Mouse (Mus musculus) cortical plate, adult 2 months (tissue): Measurements from ENCODE around the gene Ube4b.

Source experiments
- CTCF ChIP-seq: fragments of 200-500 bp; IDR thresholded peaks from 2 replicates; pipeline ENCODE4 v1.5.1; 2011; ENCODE audit warnings: mild to moderate bottlenecking, control low read depth, low read length; ENCODE audit not compliant: insufficient read depth; ENCODE audit errors: extremely low read depth
- POLR2A ChIP-seq: fragments of 200-500 bp; IDR thresholded peaks from 2 replicates; pipeline ENCODE4 v1.6.1; 2011; ENCODE audit warnings: mild to moderate bottlenecking, low read length, control low read depth; ENCODE audit not compliant: insufficient read depth; ENCODE audit errors: extremely low read depth

GRCm38 (mm10) chr4:149408331-149408730 lies 18.2 kb downstream of the Ube4b start:
- TF ChIP-seq CTCF: no peak
- TF ChIP-seq POLR2A: no peak
